ENCODE assay signal across 13 mouse cellular contexts in genomic region chr5:97348760-97349159, GRCm38 (mm10). TPM values are rescaled to one million over a fixed set of nuclear protein-coding genes. Genes with fewer than 3 reads are reported as not detected.
DNase-seq lines count a peak whose midpoint lies in the region; ATAC-seq and TF ChIP-seq lines count a peak whose summit lies in the region.
"Had no signal": no experiment of that assay in that cellular context is flagged by ENCODE, and none has a peak within 500 bp of the region (broad histone marks: within the 10 kb centered on the region; RNA-seq: fewer than 3 reads in every experiment).

No protein-coding gene starts in this region.

- no peak overlapping the region for H3K27ac ChIP-seq in heart, embryonic 10.5 days
- H3K27ac ChIP-seq in midbrain, postnatal 0 days (ENCODE audit: low read depth, low read length): no peak overlapping the region
- H3K27ac ChIP-seq in midbrain, embryonic 10.5 days (replicated peaks): no peak overlapping the region
- H3K27ac ChIP-seq in intestine, embryonic 16.5 days (ENCODE audit: low read length): no peak overlapping the region
- no peak overlapping the region for H3K27ac ChIP-seq in neural tube, embryonic 15.5 days (replicated peaks)
- no peak overlapping the region for H3K27ac ChIP-seq in thymus, adult 2 months (ENCODE audit: control insufficient read depth, insufficient read depth, low read length)

- H3K9me3 ChIP-seq in heart, embryonic 10.5 days: no peaks in the 10 kb centered on the region
- H3K9me3 ChIP-seq in midbrain, postnatal 0 days (ENCODE audit: low read length): no peaks in the 10 kb centered on the region
- H3K9me3 ChIP-seq in midbrain, embryonic 10.5 days (replicated peaks): no peaks in the 10 kb centered on the region
- H3K9me3 ChIP-seq in intestine, embryonic 16.5 days (ENCODE audit: control insufficient read depth, low read length): no peaks in the 10 kb centered on the region
- no peaks in the 10 kb centered on the region for H3K9me3 ChIP-seq in neural tube, embryonic 15.5 days (replicated peaks)

- H3K36me3 ChIP-seq in heart, embryonic 10.5 days: no peaks in the 10 kb centered on the region
- H3K36me3 ChIP-seq in midbrain, postnatal 0 days (ENCODE audit: insufficient read depth, low read length): no peaks in the 10 kb centered on the region
- H3K36me3 ChIP-seq in midbrain, embryonic 10.5 days: no peaks in the 10 kb centered on the region
- H3K36me3 ChIP-seq in intestine, embryonic 16.5 days (ENCODE audit: control insufficient read depth, insufficient read depth, low read length): no peaks in the 10 kb centered on the region
- no peaks in the 10 kb centered on the region for H3K36me3 ChIP-seq in neural tube, embryonic 15.5 days
- no peaks in the 10 kb centered on the region for H3K36me3 ChIP-seq in thymus, adult 2 months (ENCODE audit: control insufficient read depth, insufficient read depth, low read length)

- peak; percentile 18 to 34 for DNase-seq in heart, postnatal 10 days
- no peak for DNase-seq in heart, embryonic 10.5 days (ENCODE audit: low spot score)
- DNase-seq in midbrain, postnatal 0 days (ENCODE audit: low spot score): peak; percentile 54
- no peak for DNase-seq in midbrain, embryonic 10.5 days (ENCODE audit: low spot score)
- DNase-seq in adipocyte (ENCODE audit: low spot score): no peak
- DNase-seq in thymus, adult 2 months: no peak
- DNase-seq: gastrocnemius, postnatal 25 days; heart, postnatal 36 days had no signal

- no peaks in the 10 kb centered on the region for H3K27me3 ChIP-seq in heart, embryonic 10.5 days (ENCODE audit: insufficient read depth, poor library complexity, severe bottlenecking)
- H3K27me3 ChIP-seq in midbrain, postnatal 0 days (ENCODE audit: insufficient read depth, low read length): no peaks in the 10 kb centered on the region
- no peaks in the 10 kb centered on the region for H3K27me3 ChIP-seq in midbrain, embryonic 10.5 days (ENCODE audit: low read depth, poor library complexity, severe bottlenecking)
- H3K27me3 ChIP-seq in intestine, embryonic 16.5 days (replicated peaks; ENCODE audit: control insufficient read depth, insufficient read depth, low read length): no peaks in the 10 kb centered on the region
- H3K27me3 ChIP-seq in neural tube, embryonic 15.5 days (replicated peaks): no peaks in the 10 kb centered on the region
- H3K27me3 ChIP-seq in thymus, adult 2 months (ENCODE audit: control insufficient read depth, insufficient read depth, low read length): no peaks in the 10 kb centered on the region

- ATAC-seq in midbrain, postnatal 0 days (ENCODE audit: low FRiP score): no peak; the same call in 1 of the 2 replicates
- ATAC-seq in intestine, embryonic 16.5 days: peak; percentile 83
- peak; percentile 47; the same call in 1 of the 2 replicates for ATAC-seq in neural tube, embryonic 15.5 days (ENCODE audit: low FRiP score)

- H3K4me2 ChIP-seq in midbrain, postnatal 0 days (ENCODE audit: low read depth, low read length, poor library complexity, severe bottlenecking): no peak overlapping the region
- H3K4me2 ChIP-seq in intestine, embryonic 16.5 days (ENCODE audit: low read depth, low read length): no peak overlapping the region
- H3K4me2 ChIP-seq in neural tube, embryonic 15.5 days: no peak overlapping the region

- H3K4me1 ChIP-seq in heart, embryonic 10.5 days: 0 out of 2 replicates have a peak, but pooled peaks cover 6% of the 10 kb centered on the region
- H3K4me1 ChIP-seq in midbrain, postnatal 0 days (ENCODE audit: insufficient read depth, low read length): no peaks in the 10 kb centered on the region
- H3K4me1 ChIP-seq in midbrain, embryonic 10.5 days: no peaks in the 10 kb centered on the region
- no peaks in the 10 kb centered on the region for H3K4me1 ChIP-seq in intestine, embryonic 16.5 days (ENCODE audit: control insufficient read depth, insufficient read depth, low read length)
- peaks cover 4% of the 10 kb centered on the region; the same call in 1 of the 2 replicates for H3K4me1 ChIP-seq in neural tube, embryonic 15.5 days
- no peaks in the 10 kb centered on the region for H3K4me1 ChIP-seq in thymus, adult 2 months (replicated peaks; ENCODE audit: control insufficient read depth, insufficient read depth, low read length)

- no peak overlapping the region for H3K4me3 ChIP-seq in heart, embryonic 10.5 days
- no peak overlapping the region for H3K4me3 ChIP-seq in midbrain, postnatal 0 days (ENCODE audit: low read depth, low read length)
- no peak overlapping the region for H3K4me3 ChIP-seq in midbrain, embryonic 10.5 days
- no peak overlapping the region for H3K4me3 ChIP-seq in intestine, embryonic 16.5 days (ENCODE audit: low read length)
- H3K4me3 ChIP-seq in neural tube, embryonic 15.5 days (replicated peaks): no peak overlapping the region
- H3K4me3 ChIP-seq in thymus, adult 2 months (ENCODE audit: control insufficient read depth, insufficient read depth, low read length): no peak overlapping the region

- 53% methylated on average over 2 of the region's 2 CpGs for WGBS in heart, embryonic 10.5 days
- 88% methylated on average over 2 of the region's 2 CpGs for WGBS in midbrain, postnatal 0 days
- WGBS in midbrain, embryonic 10.5 days: 93% methylated on average over 2 of the region's 2 CpGs
- WGBS in intestine, embryonic 16.5 days: 62% methylated on average over 2 of the region's 2 CpGs
- 49% methylated on average over 2 of the region's 2 CpGs for WGBS in neural tube, embryonic 15.5 days
- 97% methylated on average over 2 of the region's 2 CpGs for WGBS in thymus, adult 2 months

- no peak for TF ChIP-seq CTCF in midbrain, postnatal 0 days (IDR thresholded peaks at IDR 0.05)
- no peak for TF ChIP-seq CTCF in thymus, adult 2 months (IDR thresholded peaks at IDR 0.05; ENCODE audit: borderline replicate concordance, control insufficient read depth, extremely low read depth, insufficient read depth, low read length, poor library complexity)

- no peak for TF ChIP-seq POLR2A in thymus, adult 2 months (IDR thresholded peaks at IDR 0.05; ENCODE audit: control insufficient read depth, extremely low read depth, insufficient read depth, low read length, poor library complexity)

- H3K9ac ChIP-seq in midbrain, postnatal 0 days (replicated peaks; ENCODE audit: low read length, poor library complexity, severe bottlenecking): no peak overlapping the region
- H3K9ac ChIP-seq in intestine, embryonic 16.5 days (ENCODE audit: low read depth, low read length): no peak overlapping the region
- no peak overlapping the region for H3K9ac ChIP-seq in neural tube, embryonic 15.5 days (replicated peaks)

- intact Hi-C loops in heart, postnatal 10 days (cut with DNase I): no loop called here

RNA-seq across cellular contexts. Expression of gene Naa11, which starts 43.4 kb away (rescaled TPM):
- not detected for total RNA-seq in heart, postnatal 10 days (2021)
- polyA plus RNA-seq in heart, embryonic 10.5 days (2016; fragmentation: Nextera tagmentation; extraction: Ambion mirVana): not detected in 2 replicates
- total RNA-seq in midbrain, postnatal 0 days (2014; rRNA removed): not detected in 2 replicates
- polyA plus RNA-seq in midbrain, postnatal 0 days (2015; fragmentation: Nextera tagmentation; extraction: Ambion mirVana): 0.04 TPM in 1 of 2 replicates, not detected in the other
- polyA plus RNA-seq in midbrain, embryonic 10.5 days (2016; fragmentation: Nextera tagmentation; extraction: Ambion mirVana): not detected in 2 replicates
- 0.05 TPM in 1 of 2 replicates, not detected in the other for polyA plus RNA-seq in intestine, embryonic 16.5 days (2015; fragmentation: Nextera tagmentation; extraction: Ambion mirVana)
- not detected in 2 replicates for polyA plus RNA-seq in neural tube, embryonic 15.5 days (2015; fragmentation: Nextera tagmentation; extraction: Ambion mirVana)
- polyA plus RNA-seq in thymus, adult 2 months (2012; rRNA removed): not detected in 2 replicates
- total RNA-seq: gastrocnemius, postnatal 25 days; heart, postnatal 36 days; layer of hippocampus, adult 18-20 months; left cerebral cortex, postnatal 36 days; megakaryocyte progenitor cell, adult 5-6 weeks had no signal

Comparison
In these comparisons a context has a peak if more than half of its experiments do, and no peak if none do; other contexts are left out.
1. DNase-seq: peak in heart, postnatal 10 days (2 of 2) and midbrain, postnatal 0 days (single experiment); none in heart, embryonic 10.5 days (single experiment), midbrain, embryonic 10.5 days (single experiment), adipocyte (single experiment) and thymus, adult 2 months (single experiment).